Mouse (Mus musculus) neural tube, embryonic 14.5 days (tissue): ENCODE measurements around the gene Papss1. TPM values are rescaled to one million over a fixed set of nuclear protein-coding genes. Genes with fewer than 3 reads are reported as not detected.

Experiments used
- ATAC-seq: fragments of 200-750 bp; cut with Nextera tagmentation; 2 replicates; pipeline ENCODE4 v1.8.0; 2017; ENCODE audit warnings: low read depth, mild to moderate bottlenecking, moderate TSS enrichment, moderate library complexity
- H3K27ac ChIP-seq: fragments of 300-500 bp; sonication (generic); 2 replicates; pipeline ENCODE4 v1.5.1; 2014; ENCODE audit warnings: low read depth, mild to moderate bottlenecking, control low read depth, low read length, moderate library complexity, mixed read lengths
- H3K27me3 ChIP-seq: fragments of 300-500 bp; sonication (generic); 2 replicates; pipeline ENCODE4 v1.6.1; 2014; ENCODE audit warnings: low read length; ENCODE audit not compliant: control insufficient read depth, insufficient read depth
- H3K36me3 ChIP-seq: fragments of 300-500 bp; sonication (generic); 2 replicates; pipeline ENCODE4 v1.6.1; 2014; ENCODE audit warnings: low read length, mixed read lengths; ENCODE audit not compliant: control insufficient read depth, insufficient read depth
- H3K4me1 ChIP-seq: fragments of 300-500 bp; sonication (generic); 2 replicates; pipeline ENCODE4 v1.6.1; 2014; ENCODE audit warnings: low read length; ENCODE audit not compliant: control insufficient read depth, insufficient read depth
- H3K4me2 ChIP-seq: fragments of 300-500 bp; sonication (generic); 2 replicates; pipeline ENCODE4 v1.6.1; 2014; ENCODE audit warnings: mild to moderate bottlenecking, low read depth, low read length, control low read depth
- H3K4me3 ChIP-seq: fragments of 300-500 bp; sonication (generic); 2 replicates; pipeline ENCODE4 v1.5.1; 2014; ENCODE audit warnings: low read depth, low read length, control low read depth, mixed read lengths
- H3K9ac ChIP-seq: fragments of 300-500 bp; sonication (generic); replicated peaks from 2 replicates; pipeline ENCODE4 v1.6.1; 2014; ENCODE audit warnings: low read depth, mild to moderate bottlenecking, control low read depth, low read length, mixed read lengths
- H3K9me3 ChIP-seq: fragments of 300-500 bp; sonication (generic); 2 replicates; pipeline ENCODE4 v1.6.1; 2016; ENCODE audit warnings: low read length; ENCODE audit not compliant: control insufficient read depth
- WGBS: fragments of 180-500 bp; shearing (Covaris S2); extraction: QIAGEN DNeasy Blood & Tissue Kit; methylation state at CpG from one replicate; pipeline ENCODE4 v1.1.7; 2014; 5-methylcytosine and 5-hydroxymethylcytosine counted together
- polyA plus RNA-seq: library from polyadenylated mRNA; unstranded; fragments of >200 nt; fragmentation: Nextera tagmentation; extraction: Ambion mirVana; gene quantifications from 2 replicates; pipeline ENCODE4 v1.2.1, GENCODE M21; 2014

Gene Papss1
- polyA plus RNA-seq, 1 experiment from 2014 or later: 134 TPM

- no peaks in the 10 kb centered on the region for H3K9me3 ChIP-seq
- peaks cover 9% of the 10 kb centered on the region for H3K36me3 ChIP-seq
- no peaks in the 10 kb centered on the region for H3K4me1 ChIP-seq
- H3K4me2 ChIP-seq: no peak overlapping the region
- no peak overlapping the region for H3K27ac ChIP-seq
- no peak overlapping the region for H3K4me3 ChIP-seq
- no peaks in the 10 kb centered on the region for H3K27me3 ChIP-seq
- no peak for ATAC-seq
- 100% methylated on average over 1 of the region's 1 CpGs for WGBS
- H3K9ac ChIP-seq: no peak overlapping the region
Observed at GRCm38 (mm10) chr3:131623208-131623607, 58.6 kb downstream of the Papss1 start.

- no peaks in the 10 kb centered on the region for H3K27me3 ChIP-seq
- H3K27ac ChIP-seq: no peak overlapping the region
- peaks cover 3% of the 10 kb centered on the region for H3K36me3 ChIP-seq
- no peaks in the 10 kb centered on the region for H3K9me3 ChIP-seq
- no peak overlapping the region for H3K4me3 ChIP-seq
- H3K9ac ChIP-seq: no peak overlapping the region
- ATAC-seq: no peak
- no peak overlapping the region for H3K4me2 ChIP-seq
- WGBS: 95% methylated on average over 9 of the region's 9 CpGs
- no peaks in the 10 kb centered on the region for H3K4me1 ChIP-seq
Observed at GRCm38 (mm10) chr3:131624063-131624462, 59.5 kb downstream of the Papss1 start.

DNA sequence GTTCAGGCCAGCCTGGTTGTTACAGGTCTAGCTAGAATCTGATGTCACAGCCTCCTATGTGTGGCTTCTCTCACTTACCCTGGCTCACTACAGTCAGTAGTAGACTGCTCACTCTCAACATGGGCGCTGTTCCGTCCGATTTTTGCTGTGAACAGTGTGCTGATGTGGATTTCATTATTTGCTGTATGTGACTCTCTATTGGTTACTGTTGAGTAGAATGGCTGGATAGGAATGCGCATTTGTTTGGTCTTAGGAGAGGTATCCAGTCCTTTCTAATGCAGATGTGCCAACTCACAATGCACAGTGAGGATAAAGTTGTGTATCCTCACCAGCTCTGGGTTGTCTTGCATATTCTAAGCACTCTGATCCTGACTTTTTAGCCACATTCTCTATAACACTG lies 62.9 kb downstream of the Papss1 start:
- no peak for ATAC-seq
- Histone ChIP-seq H3K4me1 (0 out of 2 replicates have a peak, but pooled peaks cover 2% of the 10 kb centered on the region), H3K27me3 (no peaks in the 10 kb centered on the region), H3K4me3 (no peak overlapping the region), H3K27ac (no peak overlapping the region), H3K9me3 (no peaks in the 10 kb centered on the region), H3K9ac (no peak overlapping the region), H3K36me3 (no peaks in the 10 kb centered on the region), H3K4me2 (no peak overlapping the region)
- WGBS: 95% methylated on average over 4 of the region's 4 CpGs

GRCm38 (mm10) chr3:131628265-131628664 lies 63.7 kb downstream of the Papss1 start:
- 78% methylated on average over 5 of the region's 5 CpGs for WGBS
- no peak for ATAC-seq
- Histone ChIP-seq H3K9ac (no peak overlapping the region), H3K27me3 (no peaks in the 10 kb centered on the region), H3K36me3 (no peaks in the 10 kb centered on the region), H3K4me2 (no peak overlapping the region), H3K4me3 (no peak overlapping the region), H3K9me3 (no peaks in the 10 kb centered on the region), H3K4me1 (0 out of 2 replicates have a peak, but pooled peaks cover 2% of the 10 kb centered on the region), H3K27ac (no peak overlapping the region)

- Histone ChIP-seq H3K4me1 (0 out of 2 replicates have a peak, but pooled peaks cover 2% of the 10 kb centered on the region), H3K9me3 (no peaks in the 10 kb centered on the region), H3K27me3 (no peaks in the 10 kb centered on the region), H3K9ac (no peak overlapping the region), H3K4me3 (no peak overlapping the region), H3K36me3 (no peaks in the 10 kb centered on the region), H3K27ac (no peak overlapping the region), H3K4me2 (no peak overlapping the region)
- 89% methylated on average over 3 of the region's 3 CpGs for WGBS
- no peak for ATAC-seq
Observed at GRCm38 (mm10) chr3:131628931-131629330, 64.4 kb downstream of the Papss1 start.

- Histone ChIP-seq H3K27me3 (no peaks in the 10 kb centered on the region), H3K27ac (no peak overlapping the region), H3K4me2 (no peak overlapping the region), H3K36me3 (no peaks in the 10 kb centered on the region), H3K9me3 (no peaks in the 10 kb centered on the region), H3K9ac (no peak overlapping the region), H3K4me3 (no peak overlapping the region), H3K4me1 (0 out of 2 replicates have a peak, but pooled peaks cover 2% of the 10 kb centered on the region)
- 65% methylated on average over 11 of the region's 11 CpGs for WGBS
- no peak for ATAC-seq
Observed at GRCm38 (mm10) chr3:131630407-131631317, 66.1 kb downstream of the Papss1 start.

DNA sequence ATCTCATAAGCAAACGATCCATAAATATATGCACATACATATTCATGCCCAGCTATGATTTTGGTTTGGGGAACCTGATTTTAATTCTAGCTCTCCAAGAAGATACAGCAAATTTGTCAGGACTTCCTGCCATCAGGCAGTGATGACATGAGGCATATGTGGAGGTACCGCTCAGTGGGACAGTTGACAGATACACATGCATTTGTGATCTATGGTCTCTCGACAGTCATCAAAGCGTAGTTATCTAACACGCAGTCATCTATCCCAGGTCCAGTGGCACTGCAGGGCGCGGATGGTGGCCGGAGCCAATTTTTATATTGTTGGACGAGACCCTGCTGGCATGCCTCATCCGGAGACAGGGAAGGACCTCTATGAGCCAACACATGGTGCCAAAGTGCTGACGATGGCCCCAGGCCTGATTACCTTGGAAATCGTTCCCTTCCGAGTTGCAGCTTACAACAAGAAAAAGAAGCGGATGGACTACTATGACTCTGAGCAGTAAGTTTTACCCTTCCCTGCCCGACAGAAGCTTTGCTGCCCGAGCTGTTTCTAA lies 66.8 kb downstream of the Papss1 start:
- 64% methylated on average over 16 of the region's 16 CpGs for WGBS
- Histone ChIP-seq H3K27me3 (no peaks in the 10 kb centered on the region), H3K4me1 (0 out of 2 replicates have a peak, but pooled peaks cover 2% of the 10 kb centered on the region), H3K4me3 (no peak overlapping the region), H3K27ac (no peak overlapping the region), H3K4me2 (no peak overlapping the region), H3K9ac (no peak overlapping the region), H3K9me3 (no peaks in the 10 kb centered on the region), H3K36me3 (no peaks in the 10 kb centered on the region)
- peak; percentile 44; the same call in 1 of the 2 replicates for ATAC-seq

- 95% methylated on average over 2 of the region's 2 CpGs for WGBS
- ATAC-seq: no peak
- Histone ChIP-seq H3K9me3 (no peaks in the 10 kb centered on the region), H3K36me3 (no peaks in the 10 kb centered on the region), H3K9ac (no peak overlapping the region), H3K27me3 (no peaks in the 10 kb centered on the region), H3K4me1 (0 out of 2 replicates have a peak, but pooled peaks cover 8% of the 10 kb centered on the region), H3K27ac (no peak overlapping the region), H3K4me3 (no peak overlapping the region), H3K4me2 (no peak overlapping the region)
Observed at GRCm38 (mm10) chr3:131634091-131634490, 69.5 kb downstream of the Papss1 start.

DNA sequence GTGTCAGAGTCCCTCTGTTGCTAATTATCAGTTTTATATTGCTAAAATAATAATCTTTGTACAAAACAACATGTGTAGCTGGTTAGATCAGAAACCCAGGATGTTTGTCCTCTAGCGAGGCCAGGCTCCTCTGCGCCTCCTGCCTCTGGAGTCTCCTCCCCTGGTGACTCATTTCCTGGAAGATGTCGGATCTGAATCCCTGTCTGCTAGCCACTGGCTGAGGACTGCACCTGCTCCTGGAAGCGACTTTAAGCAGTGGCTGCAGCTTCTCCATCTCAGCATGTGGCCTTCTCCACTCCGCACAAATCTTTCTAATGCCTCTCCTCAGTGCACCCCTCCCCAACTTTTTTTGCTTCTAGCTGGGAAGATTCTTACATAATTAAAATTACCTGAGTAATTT lies 71.6 kb downstream of the Papss1 start:
- no peak overlapping the region for H3K4me2 ChIP-seq
- no peak overlapping the region for H3K27ac ChIP-seq
- H3K9me3 ChIP-seq: no peaks in the 10 kb centered on the region
- no peaks in the 10 kb centered on the region for H3K36me3 ChIP-seq
- H3K27me3 ChIP-seq: no peaks in the 10 kb centered on the region
- no peak overlapping the region for H3K4me3 ChIP-seq
- 33% methylated on average over 5 of the region's 5 CpGs for WGBS
- no peak for ATAC-seq
- 0 out of 2 replicates have a peak, but pooled peaks cover 7% of the 10 kb centered on the region for H3K4me1 ChIP-seq
- H3K9ac ChIP-seq: no peak overlapping the region
